Mouse (Mus musculus) liver, embryonic 14.5 days (tissue): ENCODE results near the gene Vwf.

Experiments
- CTCF ChIP-seq: IDR thresholded peaks from 2 replicates; pipeline ENCODE4 v1.5.1; 2016; ENCODE audit warnings: antibody characterized with exemption, low read depth, control low read depth
- EP300 ChIP-seq: IDR thresholded peaks from 2 replicates; pipeline ENCODE4 v1.6.1; 2016; ENCODE audit warnings: antibody characterized with exemption, low read depth

GRCm38 (mm10) chr6:125583666-125584065 is 37.1 kb downstream of the Vwf start:
- TF ChIP-seq CTCF (no peak), EP300 (no peak)
